In the genomic region with DNA sequence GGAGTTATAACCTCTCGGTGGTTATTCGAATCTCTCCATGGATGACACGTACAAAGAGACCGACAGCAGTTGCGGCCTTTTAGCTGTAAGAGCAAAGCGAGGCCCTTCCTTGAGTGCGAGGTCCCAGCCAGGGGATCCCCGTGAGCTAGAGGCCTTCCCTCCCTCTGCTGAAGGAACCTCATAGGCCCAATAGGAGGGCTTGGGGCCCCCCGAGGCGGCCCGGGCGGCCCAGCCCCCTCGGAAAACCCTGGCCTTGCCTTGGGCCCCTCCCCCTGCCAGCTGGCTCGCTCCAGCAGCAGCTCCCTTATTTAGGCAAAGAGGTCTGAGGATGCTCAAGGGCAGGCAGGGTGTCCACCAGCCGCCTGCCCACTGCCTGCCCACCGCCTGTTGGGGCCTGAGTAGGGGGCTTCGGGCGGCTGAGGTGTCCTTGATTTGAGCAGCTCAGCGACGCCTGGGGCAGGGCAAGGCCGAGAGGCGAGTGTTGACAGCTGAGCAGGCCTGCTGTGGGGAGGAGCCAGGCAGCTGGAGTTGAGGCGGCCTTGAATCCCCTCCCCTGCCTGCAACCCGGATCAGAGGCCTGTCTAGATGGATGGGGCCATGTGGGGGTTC, we compare ENCODE assay signal across 8 mouse cellular contexts. TPM values are rescaled to one million over a fixed set of nuclear protein-coding genes. Genes with fewer than 3 reads are reported as not detected.
A peak's percentile ranks its signal among the peaks of the same experiment; 100 is the strongest.
DNase-seq lines count a peak whose midpoint lies in the region; ATAC-seq and TF ChIP-seq lines count a peak whose summit lies in the region.

No protein-coding gene starts in this region.

- no peak for TF ChIP-seq CTCF in layer of hippocampus, adult 2 months (conservative IDR thresholded peaks at IDR 0.05)
- TF ChIP-seq CTCF in cerebellum, adult 2 months (IDR thresholded peaks at IDR 0.05; ENCODE audit: borderline replicate concordance, insufficient read depth, low read depth, low read length) = no peak

- peak; percentile 32 for ATAC-seq in neural tube, embryonic 13.5 days (ENCODE audit: low read depth)

- H3K9me3 ChIP-seq in limb, embryonic 10.5 days (replicated peaks) = no peaks in the 10 kb centered on the region
- H3K9me3 ChIP-seq in neural tube, embryonic 13.5 days = no peaks in the 10 kb centered on the region

- no peak for DNase-seq in layer of hippocampus, adult 2 months (ENCODE audit: low spot score in 2 of 2)
- DNase-seq in layer of hippocampus, adult 18-20 months (ENCODE audit: low spot score in 2 of 2) = no peak
- peak in 1 of 2 experiments; percentile 44 for DNase-seq in cerebellum, adult 2 months
- peak; percentile 67 to 70 for DNase-seq in heart, adult 18-20 months
- DNase-seq in limb, embryonic 10.5 days (ENCODE audit: low spot score) = peak; percentile 92
- DNase-seq in right cerebral cortex, adult 18-20 months = no peak
- no peak for DNase-seq in layer of hippocampus, adult 11-12 months (ENCODE audit: low spot score)

- TF ChIP-seq POLR2A in cerebellum, adult 2 months (IDR thresholded peaks at IDR 0.05; ENCODE audit: borderline replicate concordance, insufficient read depth, low read length) = no peak

- H3K27ac ChIP-seq in layer of hippocampus, adult 2 months = peak overlapping the region; percentile 72
- peak overlapping the region; percentile 67; the same call in 1 of the 2 replicates for H3K27ac ChIP-seq in cerebellum, adult 2 months (ENCODE audit: insufficient read depth, low read length)
- H3K27ac ChIP-seq in limb, embryonic 10.5 days = peak overlapping the region; percentile 85
- peak overlapping the region; percentile 99 for H3K27ac ChIP-seq in neural tube, embryonic 13.5 days (replicated peaks)

- peak overlapping the region; percentile 71 for H3K4me3 ChIP-seq in layer of hippocampus, adult 2 months
- peak overlapping the region; percentile 85 for H3K4me3 ChIP-seq in cerebellum, adult 2 months (replicated peaks; ENCODE audit: insufficient read depth, low read depth, low read length)
- H3K4me3 ChIP-seq in limb, embryonic 10.5 days = peak overlapping the region; percentile 72
- peak overlapping the region; percentile 75 for H3K4me3 ChIP-seq in neural tube, embryonic 13.5 days

- no peaks in the 10 kb centered on the region for H3K27me3 ChIP-seq in cerebellum, adult 2 months (ENCODE audit: control insufficient read depth, insufficient read depth, low read length)
- H3K27me3 ChIP-seq in limb, embryonic 10.5 days (ENCODE audit: low read depth, poor library complexity, severe bottlenecking) = peaks cover 66% of the 10 kb centered on the region
- peaks cover 17% of the 10 kb centered on the region for H3K27me3 ChIP-seq in neural tube, embryonic 13.5 days

- peaks cover 18% of the 10 kb centered on the region for H3K4me1 ChIP-seq in cerebellum, adult 2 months (ENCODE audit: control insufficient read depth, insufficient read depth, low read length)
- H3K4me1 ChIP-seq in limb, embryonic 10.5 days = peaks cover 70% of the 10 kb centered on the region
- H3K4me1 ChIP-seq in neural tube, embryonic 13.5 days (replicated peaks) = peaks cover 73% of the 10 kb centered on the region

- no peaks in the 10 kb centered on the region for H3K36me3 ChIP-seq in limb, embryonic 10.5 days
- H3K36me3 ChIP-seq in neural tube, embryonic 13.5 days = no peaks in the 10 kb centered on the region

- peak overlapping the region; percentile 91 for H3K9ac ChIP-seq in neural tube, embryonic 13.5 days

- peak overlapping the region; percentile 98 for H3K4me2 ChIP-seq in neural tube, embryonic 13.5 days

- 23% methylated on average over 24 of the region's 24 CpGs for WGBS in cerebellum, adult 2 months
- under 1% methylated on average over 24 of the region's 24 CpGs for WGBS in limb, embryonic 10.5 days
- WGBS in neural tube, embryonic 13.5 days = 1% methylated on average over 24 of the region's 24 CpGs

RNA-seq across cellular contexts. Expression of gene Kcnh2, which starts 1.0 kb away (rescaled TPM):
- 10 to 100 TPM; 21.7 to 23.6 TPM for total RNA-seq in layer of hippocampus, adult 2 months (2021)
- 10 to 100 TPM; 23.0 to 26.8 TPM for total RNA-seq in layer of hippocampus, adult 18-20 months (2021)
- polyA plus RNA-seq in cerebellum, adult 2 months (2012; rRNA removed) = 83.3 and 85.2 TPM in 2 replicates
- 10 to 100 TPM; 52.6 to 61.1 TPM for total RNA-seq in heart, adult 18-20 months (2021)
- 15.0 and 19.3 TPM in 2 replicates for polyA plus RNA-seq in limb, embryonic 10.5 days (2016; fragmentation: Nextera tagmentation; extraction: Ambion mirVana)
- polyA plus RNA-seq in neural tube, embryonic 13.5 days (2015; fragmentation: Nextera tagmentation; extraction: Ambion mirVana) = 13.5 and 15.5 TPM in 2 replicates

RNA-seq across cellular contexts. Expression of gene Nos3, which starts 12.3 kb away (rescaled TPM):
- 1 to 10 TPM; 6.6 to 7.8 TPM for total RNA-seq in layer of hippocampus, adult 2 months (2021)
- total RNA-seq in layer of hippocampus, adult 18-20 months (2021) = 1 to 10 TPM; 6.8 to 7.0 TPM
- 7.5 and 8.6 TPM in 2 replicates for polyA plus RNA-seq in cerebellum, adult 2 months (2012; rRNA removed)
- 10 to 100 TPM; 21.8 to 22.6 TPM for total RNA-seq in heart, adult 18-20 months (2021)
- polyA plus RNA-seq in limb, embryonic 10.5 days (2016; fragmentation: Nextera tagmentation; extraction: Ambion mirVana) = 8.4 and 8.9 TPM in 2 replicates
- polyA plus RNA-seq in neural tube, embryonic 13.5 days (2015; fragmentation: Nextera tagmentation; extraction: Ambion mirVana) = 9.3 and 9.6 TPM in 2 replicates

RNA-seq across cellular contexts. Expression of gene Atg9b, which starts 39.6 kb away (rescaled TPM):
- total RNA-seq in layer of hippocampus, adult 2 months (2021) = 1 to 10 TPM; 3.0 to 3.2 TPM
- 1 to 10 TPM; 3.0 to 3.7 TPM for total RNA-seq in layer of hippocampus, adult 18-20 months (2021)
- 4.1 and 4.4 TPM in 2 replicates for polyA plus RNA-seq in cerebellum, adult 2 months (2012; rRNA removed)
- total RNA-seq in heart, adult 18-20 months (2021) = 1 to 10 TPM in 1 of 2 experiments, under 1 TPM in 1; 0.75 to 1.4 TPM
- 1.4 and 2.1 TPM in 2 replicates for polyA plus RNA-seq in limb, embryonic 10.5 days (2016; fragmentation: Nextera tagmentation; extraction: Ambion mirVana)
- polyA plus RNA-seq in neural tube, embryonic 13.5 days (2015; fragmentation: Nextera tagmentation; extraction: Ambion mirVana) = 1.1 TPM in 2 replicates

RNA-seq across cellular contexts. Expression of gene Abcb8, which starts 41.1 kb away (rescaled TPM):
- 10 to 100 TPM; 50.8 to 57.0 TPM for total RNA-seq in layer of hippocampus, adult 2 months (2021)
- 10 to 100 TPM; 57.0 to 60.1 TPM for total RNA-seq in layer of hippocampus, adult 18-20 months (2021)
- polyA plus RNA-seq in cerebellum, adult 2 months (2012; rRNA removed) = 51.8 and 53.5 TPM in 2 replicates
- 10 to 100 TPM; 87.2 to 90.7 TPM for total RNA-seq in heart, adult 18-20 months (2021)
- polyA plus RNA-seq in limb, embryonic 10.5 days (2016; fragmentation: Nextera tagmentation; extraction: Ambion mirVana) = 56.6 and 56.7 TPM in 2 replicates
- 46.7 and 47.4 TPM in 2 replicates for polyA plus RNA-seq in neural tube, embryonic 13.5 days (2015; fragmentation: Nextera tagmentation; extraction: Ambion mirVana)

Comparison
In these comparisons a context has a peak if more than half of its experiments do, and no peak if none do; other contexts are left out.
1. DNase-seq: peak in heart, adult 18-20 months (2 of 2) and limb, embryonic 10.5 days (single experiment); none in layer of hippocampus, adult 2 months (0 of 2), layer of hippocampus, adult 18-20 months (0 of 2), right cerebral cortex, adult 18-20 months (single experiment) and layer of hippocampus, adult 11-12 months (single experiment).
2. Peak in every context shown above with its lines, with median percentiles within 50 percentile points of each other: H3K27ac ChIP-seq and H3K4me3 ChIP-seq.